Mouse (Mus musculus): ENCODE data around the gene Scin. TPM values are rescaled to one million over a fixed set of nuclear protein-coding genes. Genes with fewer than 3 reads are reported as not detected.
A peak's percentile ranks its signal among the peaks of the same experiment; 100 is the strongest.

Scin gene
- polyA plus RNA-seq, 1 experiment from 2014 or later, result 0.25 TPM

- Histone ChIP-seq H3K4me3 (ENCODE audit: low read depth, low read length) (no peak overlapping the region), H3K4me1 (replicated peaks; ENCODE audit: control insufficient read depth, insufficient read depth, low read length) (no peaks in the 10 kb centered on the region), H3K36me3 (ENCODE audit: control insufficient read depth, insufficient read depth, low read length) (no peaks in the 10 kb centered on the region), H3K27me3 (replicated peaks; ENCODE audit: control insufficient read depth, insufficient read depth, low read length) (no peaks in the 10 kb centered on the region), H3K27ac (ENCODE audit: low read depth, low read length) (no peak overlapping the region), H3K9ac (ENCODE audit: low read depth, low read length) (no peak overlapping the region), H3K4me2 (no peak overlapping the region), H3K9me3 (ENCODE audit: control insufficient read depth, low read length) (no peaks in the 10 kb centered on the region)
- DNase-seq (ENCODE audit: low spot score) (no peak), ATAC-seq (replicated peaks; ENCODE audit: low FRiP score) (no peak)
- 53% methylated on average over 8 of the region's 8 CpGs for WGBS
Observed at GRCm38 (mm10) chr12:40152353-40153069, 18.5 kb upstream of the Scin start.

GRCm38 (mm10) chr12:40147319-40147718, 13.3 kb upstream of the Scin start:
- no peak for ATAC-seq (replicated peaks; ENCODE audit: low FRiP score)
- Histone ChIP-seq H3K4me1 (replicated peaks; ENCODE audit: control insufficient read depth, insufficient read depth, low read length) (no peaks in the 10 kb centered on the region), H3K27me3 (replicated peaks; ENCODE audit: control insufficient read depth, insufficient read depth, low read length) (no peaks in the 10 kb centered on the region), H3K9me3 (ENCODE audit: control insufficient read depth, low read length) (no peaks in the 10 kb centered on the region), H3K36me3 (ENCODE audit: control insufficient read depth, insufficient read depth, low read length) (no peaks in the 10 kb centered on the region), H3K4me2 (no peak overlapping the region), H3K4me3 (ENCODE audit: low read depth, low read length) (no peak overlapping the region), H3K9ac (ENCODE audit: low read depth, low read length) (no peak overlapping the region), H3K27ac (ENCODE audit: low read depth, low read length) (no peak overlapping the region)
- WGBS, result 60% methylated on average over 4 of the region's 4 CpGs
- DNase-seq (ENCODE audit: low spot score), result no peak

- DNase-seq (ENCODE audit: low spot score), result no peak
- Histone ChIP-seq H3K27me3 (replicated peaks; ENCODE audit: control insufficient read depth, insufficient read depth, low read length) (no peaks in the 10 kb centered on the region), H3K9ac (ENCODE audit: low read depth, low read length) (no peak overlapping the region), H3K4me2 (no peak overlapping the region), H3K9me3 (ENCODE audit: control insufficient read depth, low read length) (no peaks in the 10 kb centered on the region), H3K27ac (ENCODE audit: low read depth, low read length) (no peak overlapping the region), H3K36me3 (ENCODE audit: control insufficient read depth, insufficient read depth, low read length) (no peaks in the 10 kb centered on the region), H3K4me3 (ENCODE audit: low read depth, low read length) (no peak overlapping the region), H3K4me1 (replicated peaks; ENCODE audit: control insufficient read depth, insufficient read depth, low read length) (no peaks in the 10 kb centered on the region)
- 57% methylated on average over 5 of the region's 5 CpGs for WGBS
- no peak for ATAC-seq (replicated peaks; ENCODE audit: low FRiP score)
Observed at GRCm38 (mm10) chr12:40146510-40146909, 12.5 kb upstream of the Scin start.

GRCm38 (mm10) chr12:40140706-40141105, 6.7 kb upstream of the Scin start:
- DNase-seq (ENCODE audit: low spot score) (no peak), ATAC-seq (replicated peaks; ENCODE audit: low FRiP score) (no peak)
- WGBS, result 63% methylated on average over 5 of the region's 5 CpGs
- H3K4me1 ChIP-seq (replicated peaks; ENCODE audit: control insufficient read depth, insufficient read depth, low read length), result no peaks in the 10 kb centered on the region
- no peaks in the 10 kb centered on the region for H3K36me3 ChIP-seq (ENCODE audit: control insufficient read depth, insufficient read depth, low read length)
- no peaks in the 10 kb centered on the region for H3K27me3 ChIP-seq (replicated peaks; ENCODE audit: control insufficient read depth, insufficient read depth, low read length)
- no peak overlapping the region for H3K27ac ChIP-seq (ENCODE audit: low read depth, low read length)
- no peaks in the 10 kb centered on the region for H3K9me3 ChIP-seq (ENCODE audit: control insufficient read depth, low read length)
- H3K4me3 ChIP-seq (ENCODE audit: low read depth, low read length), result no peak overlapping the region
- no peak overlapping the region for H3K9ac ChIP-seq (ENCODE audit: low read depth, low read length)
- H3K4me2 ChIP-seq, result no peak overlapping the region

GRCm38 (mm10) chr12:40139484-40140245, 5.6 kb upstream of the Scin start:
- Histone ChIP-seq H3K4me1 (replicated peaks; ENCODE audit: control insufficient read depth, insufficient read depth, low read length) (no peaks in the 10 kb centered on the region), H3K4me2 (no peak overlapping the region), H3K27me3 (replicated peaks; ENCODE audit: control insufficient read depth, insufficient read depth, low read length) (no peaks in the 10 kb centered on the region; the same call in 1 of the 2 replicates), H3K9me3 (ENCODE audit: control insufficient read depth, low read length) (no peaks in the 10 kb centered on the region), H3K27ac (ENCODE audit: low read depth, low read length) (no peak overlapping the region), H3K9ac (ENCODE audit: low read depth, low read length) (no peak overlapping the region), H3K4me3 (ENCODE audit: low read depth, low read length) (no peak overlapping the region), H3K36me3 (ENCODE audit: control insufficient read depth, insufficient read depth, low read length) (no peaks in the 10 kb centered on the region)
- 84% methylated on average over 8 of the region's 8 CpGs for WGBS
- no peak for ATAC-seq (replicated peaks; ENCODE audit: low FRiP score)
- DNase-seq (ENCODE audit: low spot score), result no peak

- Histone ChIP-seq H3K4me2 (peak overlapping the region; percentile 76), H3K9me3 (ENCODE audit: control insufficient read depth, low read length) (no peaks in the 10 kb centered on the region), H3K27ac (ENCODE audit: low read depth, low read length) (no peak overlapping the region), H3K36me3 (ENCODE audit: control insufficient read depth, insufficient read depth, low read length) (no peaks in the 10 kb centered on the region), H3K4me3 (ENCODE audit: low read depth, low read length) (no peak overlapping the region), H3K4me1 (replicated peaks; ENCODE audit: control insufficient read depth, insufficient read depth, low read length) (peaks cover 4% of the 10 kb centered on the region; the same call in 1 of the 2 replicates), H3K27me3 (replicated peaks; ENCODE audit: control insufficient read depth, insufficient read depth, low read length) (peaks cover 31% of the 10 kb centered on the region), H3K9ac (ENCODE audit: low read depth, low read length) (no peak overlapping the region)
- DNase-seq (ENCODE audit: low spot score) (no peak), ATAC-seq (replicated peaks; ENCODE audit: low FRiP score) (no peak)
- 40% methylated on average over 11 of the region's 11 CpGs for WGBS
Observed at GRCm38 (mm10) chr12:40134529-40134928, 501 bp upstream of the Scin start.

GRCm38 (mm10) chr12:40133194-40133572, 845 bp downstream of the Scin start:
- no peaks in the 10 kb centered on the region for H3K9me3 ChIP-seq (ENCODE audit: control insufficient read depth, low read length)
- H3K9ac ChIP-seq (ENCODE audit: low read depth, low read length), result no peak overlapping the region
- WGBS, result 26% methylated on average over 10 of the region's 10 CpGs
- no peaks in the 10 kb centered on the region for H3K36me3 ChIP-seq (ENCODE audit: control insufficient read depth, insufficient read depth, low read length)
- peaks cover 4% of the 10 kb centered on the region; the same call in 1 of the 2 replicates for H3K4me1 ChIP-seq (replicated peaks; ENCODE audit: control insufficient read depth, insufficient read depth, low read length)
- H3K4me3 ChIP-seq (ENCODE audit: low read depth, low read length), result 0 out of 2 replicates have a peak overlapping the region, but pooled peaks have one; percentile 34
- ATAC-seq (replicated peaks; ENCODE audit: low FRiP score), result no peak
- no peak for DNase-seq (ENCODE audit: low spot score)
- H3K27me3 ChIP-seq (replicated peaks; ENCODE audit: control insufficient read depth, insufficient read depth, low read length), result peaks cover 31% of the 10 kb centered on the region
- no peak overlapping the region for H3K27ac ChIP-seq (ENCODE audit: low read depth, low read length)
- peak overlapping the region; percentile 76 for H3K4me2 ChIP-seq

GRCm38 (mm10) chr12:40118872-40119271, 15.2 kb downstream of the Scin start:
- no peak overlapping the region for H3K27ac ChIP-seq (ENCODE audit: low read depth, low read length)
- DNase-seq (ENCODE audit: low spot score), result no peak
- no peaks in the 10 kb centered on the region for H3K9me3 ChIP-seq (ENCODE audit: control insufficient read depth, low read length)
- no peak for ATAC-seq (replicated peaks; ENCODE audit: low FRiP score)
- H3K36me3 ChIP-seq (ENCODE audit: control insufficient read depth, insufficient read depth, low read length), result no peaks in the 10 kb centered on the region
- H3K4me3 ChIP-seq (ENCODE audit: low read depth, low read length), result no peak overlapping the region
- H3K4me1 ChIP-seq (replicated peaks; ENCODE audit: control insufficient read depth, insufficient read depth, low read length), result no peaks in the 10 kb centered on the region
- no peak overlapping the region for H3K9ac ChIP-seq (ENCODE audit: low read depth, low read length)
- no peaks in the 10 kb centered on the region for H3K27me3 ChIP-seq (replicated peaks; ENCODE audit: control insufficient read depth, insufficient read depth, low read length)
- 59% methylated on average over 2 of the region's 2 CpGs for WGBS
- no peak overlapping the region for H3K4me2 ChIP-seq

GRCm38 (mm10) chr12:40117045-40117444, 17.0 kb downstream of the Scin start:
- no peaks in the 10 kb centered on the region for H3K27me3 ChIP-seq (replicated peaks; ENCODE audit: control insufficient read depth, insufficient read depth, low read length)

More at GRCm38 (mm10) chr12:40117045-40117444, 17.0 kb downstream of the Scin start:
- H3K4me3 ChIP-seq (ENCODE audit: low read depth, low read length), result no peak overlapping the region
- H3K9ac ChIP-seq (ENCODE audit: low read depth, low read length), result no peak overlapping the region
- ATAC-seq (replicated peaks; ENCODE audit: low FRiP score), result no peak
- no peak for DNase-seq (ENCODE audit: low spot score)
- no peaks in the 10 kb centered on the region for H3K9me3 ChIP-seq (ENCODE audit: control insufficient read depth, low read length)
- no peaks in the 10 kb centered on the region for H3K36me3 ChIP-seq (ENCODE audit: control insufficient read depth, insufficient read depth, low read length)
- WGBS, result 82% methylated on average over 6 of the region's 6 CpGs
- H3K4me1 ChIP-seq (replicated peaks; ENCODE audit: control insufficient read depth, insufficient read depth, low read length), result no peaks in the 10 kb centered on the region
- no peak overlapping the region for H3K27ac ChIP-seq (ENCODE audit: low read depth, low read length)
- no peak overlapping the region for H3K4me2 ChIP-seq
